Mouse (Mus musculus): ENCODE results near the gene Dtx2. TPM values are rescaled to one million over a fixed set of nuclear protein-coding genes. Genes with fewer than 3 reads are reported as not detected.

The Dtx2 gene
- total RNA-seq, 2 experiments from 2014 or later = 8.5 to 8.9 TPM

Other genes with a start within 250 kb of the Dtx2 start
- under 1 TPM in 1 of 2 experiments, not detected in 1; 0.34 TPM for gene Styxl1, start 216.4 kb upstream of the Dtx2 start, total RNA-seq (2021)
- 1,000 to 10,000 TPM; 1,831 to 1,920 TPM for gene Mdh2, start 216.3 kb upstream of the Dtx2 start, total RNA-seq (2021)
- under 1 TPM in 1 of 2 experiments, not detected in 1; 0.10 TPM for gene Srrm3, start 187.9 kb upstream of the Dtx2 start, total RNA-seq (2021)
- gene Hspb1, start 106.9 kb upstream of the Dtx2 start, total RNA-seq (2021) = 100 to 1,000 TPM; 271 to 306 TPM
- 100 to 1,000 TPM; 284 to 301 TPM for gene Ywhag, start 60.2 kb upstream of the Dtx2 start, total RNA-seq (2021)
- 1 to 10 TPM in 1 of 2 experiments, under 1 TPM in 1; 0.41 to 1.3 TPM for gene Ssc4d, start 20.3 kb upstream of the Dtx2 start, total RNA-seq (2021)
- not detected for gene Zp3, start 14.7 kb upstream of the Dtx2 start, total RNA-seq (2021)
- 10 to 100 TPM; 24.8 to 26.5 TPM for gene Upk3b, start 43.7 kb downstream of the Dtx2 start, total RNA-seq (2021)
- gene Upk3bl, start 59.7 kb downstream of the Dtx2 start, total RNA-seq (2021) = not detected
- gene Rasa4, start 89.1 kb downstream of the Dtx2 start, total RNA-seq (2021) = 1 to 10 TPM; 6.6 to 8.3 TPM
- gene Polr2j, start 121.8 kb downstream of the Dtx2 start, total RNA-seq (2021) = 10 to 100 TPM; 61.5 to 63.4 TPM
- gene Lrwd1, start 141.3 kb downstream of the Dtx2 start, total RNA-seq (2021) = 1 to 10 TPM; 6.5 to 7.0 TPM
- 1 to 10 TPM; 4.6 to 6.0 TPM for gene Alkbh4, start 141.3 kb downstream of the Dtx2 start, total RNA-seq (2021)
- gene Orai2, start 175.9 kb downstream of the Dtx2 start, total RNA-seq (2021) = 1 to 10 TPM; 2.3 to 3.4 TPM
- gene Prkrip1, start 204.2 kb downstream of the Dtx2 start, total RNA-seq (2021) = 10 to 100 TPM; 20.3 to 21.7 TPM

Measured in heart, postnatal 14 days (tissue).